Mouse (Mus musculus) thymus, postnatal 14 days (tissue): Measurements from ENCODE around the gene Pdzd9.

Experiments
- DNase-seq: peaks from one replicate; pipeline ENCODE4 v3.0.0; 2021

Gene Pdzd9

GRCm38 (mm10) chr7:120635362-120635781, 34.8 kb downstream of the Pdzd9 start:
- no peak for DNase-seq

- peak; percentile 89 for DNase-seq
Measured at GRCm38 (mm10) chr7:120634711-120635361, 35.3 kb downstream of the Pdzd9 start, which contains the start of gene Uqcrc2. Gene Uqcrc2 (plus strand): TSS chr7:120635176.

GRCm38 (mm10) chr7:120634301-120634700, 35.8 kb downstream of the Pdzd9 start:
- no peak for DNase-seq

GRCm38 (mm10) chr7:120632518-120632917, 37.6 kb downstream of the Pdzd9 start:
- peak; percentile 26 for DNase-seq

GRCm38 (mm10) chr7:120620841-120621240, 49.3 kb downstream of the Pdzd9 start:
- no peak for DNase-seq

- DNase-seq: no peak
Measured at GRCm38 (mm10) chr7:120620075-120620771, 49.9 kb downstream of the Pdzd9 start.
